Mouse (Mus musculus): ENCODE measurements around the gene Olfr1123.
"Not testable (repeated sequence)": the region's sequence is repeated elsewhere in the genome, so short reads cannot be mapped to it uniquely, and the experiment has no call there.

Olfr1123 gene

GRCm38 (mm10) chr2:87416335-87416734, at the start of gene Olfr1123:
Gene Olfr1123, plus strand, starts transcription at chr2:87416635.
- in situ Hi-C loops (cut with MboI; ENCODE audit: low pct_unique_long_range_greater_than_20kb in 1 of 2, low sequenced_read_pairs in 2 of 2, unreplicated experiment in 1 of 2), result no loop called here

- in situ Hi-C loops (cut with MboI; ENCODE audit: low pct_unique_long_range_greater_than_20kb in 1 of 2, low sequenced_read_pairs in 2 of 2, unreplicated experiment in 1 of 2), result no loop called here
Measured at GRCm38 (mm10) chr2:87369595-87369994, 46.8 kb upstream of the Olfr1123 start, which contains the start of gene Olfr1121. Gene Olfr1121, plus strand, starts transcription at chr2:87369895.

GRCm38 (mm10) chr2:87371726-87372125, 44.7 kb upstream of the Olfr1123 start:
- in situ Hi-C loops (cut with MboI; ENCODE audit: low pct_unique_long_range_greater_than_20kb in 1 of 2, low sequenced_read_pairs in 2 of 2, unreplicated experiment in 1 of 2), result no loop called here

GRCm38 (mm10) chr2:87383935-87384334, 32.5 kb upstream of the Olfr1123 start:
- in situ Hi-C loops (cut with MboI; ENCODE audit: low pct_unique_long_range_greater_than_20kb in 1 of 2, low sequenced_read_pairs in 2 of 2, unreplicated experiment in 1 of 2), result no loop called here

- in situ Hi-C loops (cut with MboI; ENCODE audit: low pct_unique_long_range_greater_than_20kb in 1 of 2, low sequenced_read_pairs in 2 of 2, unreplicated experiment in 1 of 2), result no loop called here
Measured at GRCm38 (mm10) chr2:87385549-87385948, 30.9 kb upstream of the Olfr1123 start, which contains the start of gene Olfr1122. Gene Olfr1122, plus strand, starts transcription at chr2:87385849.

- in situ Hi-C loops (cut with MboI; ENCODE audit: low pct_unique_long_range_greater_than_20kb in 1 of 2, low sequenced_read_pairs in 2 of 2, unreplicated experiment in 1 of 2), result not testable (repeated sequence)
Measured at GRCm38 (mm10) chr2:87393605-87394004, 22.8 kb upstream of the Olfr1123 start.

- in situ Hi-C loops (cut with MboI; ENCODE audit: low pct_unique_long_range_greater_than_20kb in 1 of 2, low sequenced_read_pairs in 2 of 2, unreplicated experiment in 1 of 2), result not testable (repeated sequence)
Measured at GRCm38 (mm10) chr2:87394686-87395085, 21.7 kb upstream of the Olfr1123 start.

GRCm38 (mm10) chr2:87429975-87430374, 13.5 kb downstream of the Olfr1123 start, which contains the start of gene Olfr1124:
Gene Olfr1124, plus strand, starts transcription at chr2:87430275.
- in situ Hi-C loops (cut with MboI; ENCODE audit: low pct_unique_long_range_greater_than_20kb in 1 of 2, low sequenced_read_pairs in 2 of 2, unreplicated experiment in 1 of 2), result no loop called here

GRCm38 (mm10) chr2:87437731-87438130, 21.3 kb downstream of the Olfr1123 start:
- in situ Hi-C loops (cut with MboI; ENCODE audit: low pct_unique_long_range_greater_than_20kb in 1 of 2, low sequenced_read_pairs in 2 of 2, unreplicated experiment in 1 of 2), result no loop called here

- in situ Hi-C loops (cut with MboI; ENCODE audit: low pct_unique_long_range_greater_than_20kb in 1 of 2, low sequenced_read_pairs in 2 of 2, unreplicated experiment in 1 of 2), result no loop called here
Measured at GRCm38 (mm10) chr2:87453662-87454061, 37.2 kb downstream of the Olfr1123 start, which contains the start of gene Olfr1126. Gene Olfr1126, plus strand, starts transcription at chr2:87453962.

GRCm38 (mm10) chr2:87461769-87462168, 45.3 kb downstream of the Olfr1123 start:
- in situ Hi-C loops (cut with MboI; ENCODE audit: low pct_unique_long_range_greater_than_20kb in 1 of 2, low sequenced_read_pairs in 2 of 2, unreplicated experiment in 1 of 2), result no loop called here

Data from mouse embryonic stem cell (cell line).